Mouse (Mus musculus) liver, adult 2 months (tissue): Measurements from ENCODE around the gene Rab5if.

Experiments used
- CTCF ChIP-seq: fragments of 200-500 bp; IDR thresholded peaks from 2 replicates; pipeline ENCODE4 v1.5.1; 2011; ENCODE audit warnings: low read depth, low read length, control low read depth
- POLR2A ChIP-seq: fragments of 200-500 bp; IDR thresholded peaks from 2 replicates; pipeline ENCODE4 v1.6.1; 2011; ENCODE audit warnings: low read length, control low read depth; ENCODE audit not compliant: insufficient read depth; ENCODE audit errors: extremely low read depth

GRCm38 (mm10) chr2:156887017-156887416 is 24.1 kb downstream of the Rab5if start, which contains the start of gene Sla2:
- no peak for TF ChIP-seq POLR2A
- TF ChIP-seq CTCF, result no peak
